Mouse (Mus musculus) bone marrow macrophage, adult 2 months (primary cell): Measurements from ENCODE around the gene Abcc6. TPM values are rescaled to one million over a fixed set of nuclear protein-coding genes. Genes with fewer than 3 reads are reported as not detected.
"Not testable (repeated sequence)": the region's sequence is repeated elsewhere in the genome, so short reads cannot be mapped to it uniquely, and the experiment has no call there.

ENCODE experiments used
- H3K27ac ChIP-seq: 2 replicates; pipeline ENCODE4 v1.5.1; 2012; ENCODE audit warnings: low read depth, low read length; ENCODE audit not compliant: insufficient read depth
- H3K4me1 ChIP-seq: 2 replicates; pipeline ENCODE4 v1.6.1; 2012; ENCODE audit warnings: low read length; ENCODE audit not compliant: control insufficient read depth, insufficient read depth
- H3K4me3 ChIP-seq: 2 replicates; pipeline ENCODE4 v1.5.1; 2012; ENCODE audit warnings: mild to moderate bottlenecking, low read length, moderate library complexity; ENCODE audit not compliant: insufficient read depth
- CTCF ChIP-seq: IDR thresholded peaks from 2 replicates; pipeline ENCODE4 v1.5.1; 2012; ENCODE audit warnings: low read depth, mild to moderate bottlenecking, low read length, moderate library complexity
- POLR2A ChIP-seq: IDR thresholded peaks from 2 replicates; pipeline ENCODE4 v1.6.1; 2012; ENCODE audit warnings: mild to moderate bottlenecking, low read depth, low read length, borderline replicate concordance
- polyA plus RNA-seq: library from polyadenylated mRNA; stranded (reverse); fragments of >200 nt; gene quantifications from 2 replicates; pipeline ENCODE4 v1.2.4, GENCODE M21; 2012; ENCODE audit not compliant: missing spikeins, insufficient read depth, insufficient read length

The Abcc6 gene
- polyA plus RNA-seq, 1 experiment = not detected

GRCm38 (mm10) chr7:45949061-45949460 is 81.0 kb downstream of the Abcc6 start:
- Histone ChIP-seq H3K27ac (no peak overlapping the region), H3K4me3 (no peak overlapping the region), H3K4me1 (no peaks in the 10 kb centered on the region)
- TF ChIP-seq POLR2A = no peak
- TF ChIP-seq CTCF = no peak

GRCm38 (mm10) chr7:45943280-45943679 is 86.8 kb downstream of the Abcc6 start:
- not testable (repeated sequence) for H3K4me1 ChIP-seq, H3K4me3 ChIP-seq, H3K27ac ChIP-seq

- TF ChIP-seq POLR2A (no peak), CTCF (no peak)
- Histone ChIP-seq H3K27ac (no peak overlapping the region), H3K4me1 (no peaks in the 10 kb centered on the region), H3K4me3 (no peak overlapping the region)
These were observed 88.1 kb downstream of the Abcc6 start for GRCm38 (mm10) chr7:45941986-45942385.

DNA sequence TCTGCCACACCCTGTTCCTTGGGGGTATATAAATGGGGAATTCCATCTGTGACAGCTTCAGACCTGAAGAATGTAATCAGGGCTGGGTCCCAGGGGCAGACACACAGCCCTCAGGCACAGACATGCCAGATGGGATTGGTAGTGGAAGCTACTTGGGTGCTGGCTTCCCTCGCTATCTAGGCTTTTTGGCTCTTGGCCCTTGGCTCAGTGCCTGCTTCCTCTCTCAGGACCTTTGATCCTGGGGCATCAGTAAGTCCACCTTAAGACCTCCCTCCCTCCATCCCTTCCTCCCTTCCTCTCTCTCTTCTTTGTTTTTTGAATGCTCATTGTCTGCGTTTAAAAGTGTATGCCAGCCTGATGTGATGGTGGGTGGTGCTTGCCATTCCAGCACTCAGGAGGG is 90.3 kb downstream of the Abcc6 start:
- Histone ChIP-seq H3K4me3 (no peak overlapping the region), H3K27ac (no peak overlapping the region), H3K4me1 (no peaks in the 10 kb centered on the region)
- no peak for TF ChIP-seq POLR2A
- no peak for TF ChIP-seq CTCF

GRCm38 (mm10) chr7:45935114-45935513 is 95.0 kb downstream of the Abcc6 start:
- TF ChIP-seq POLR2A = no peak
- TF ChIP-seq CTCF = peak; percentile 73
- H3K4me3 ChIP-seq = no peak overlapping the region
- no peak overlapping the region for H3K27ac ChIP-seq
- no peaks in the 10 kb centered on the region for H3K4me1 ChIP-seq

- H3K4me3 ChIP-seq, H3K4me1 ChIP-seq: not testable (repeated sequence)
These were observed 96.3 kb downstream of the Abcc6 start for GRCm38 (mm10) chr7:45933766-45934165.

DNA sequence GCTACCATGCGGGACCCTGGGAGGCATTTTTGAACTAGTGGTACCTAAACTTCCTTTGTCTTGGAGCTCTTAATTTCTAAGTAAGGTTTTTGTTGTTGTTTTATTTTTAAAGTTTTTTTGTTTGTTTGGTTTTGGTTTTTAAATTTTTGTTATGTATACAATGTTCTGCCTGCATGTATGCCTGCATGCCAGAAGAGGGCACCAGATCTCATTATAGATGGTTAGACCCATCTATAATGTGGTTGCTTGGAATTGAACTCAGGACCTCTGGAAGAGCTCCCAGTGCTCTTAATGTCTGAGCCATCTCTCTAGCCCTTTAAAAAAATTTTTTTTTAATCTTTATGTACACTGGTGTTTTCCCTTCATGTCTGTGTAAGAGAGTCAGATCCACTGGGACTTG is 100.4 kb downstream of the Abcc6 start:
- H3K27ac ChIP-seq = no peak overlapping the region
- TF ChIP-seq CTCF (no peak), POLR2A (no peak)
- H3K4me3 ChIP-seq = no peak overlapping the region

More at GRCm38 (mm10) chr7:45933766-45934165, 96.3 kb downstream of the Abcc6 start:
- not testable (repeated sequence) for H3K27ac ChIP-seq

GRCm38 (mm10) chr7:45928626-45929295 is 101.3 kb downstream of the Abcc6 start:
- TF ChIP-seq POLR2A = no peak
- TF ChIP-seq CTCF = no peak
- no peak overlapping the region for H3K4me3 ChIP-seq
- no peak overlapping the region for H3K27ac ChIP-seq
- H3K4me1 ChIP-seq = no peaks in the 10 kb centered on the region

More for the DNA sequence above, 100.4 kb downstream of the Abcc6 start:
- no peaks in the 10 kb centered on the region for H3K4me1 ChIP-seq

- TF ChIP-seq CTCF (no peak), POLR2A (no peak)
- peaks cover 13% of the 10 kb centered on the region for H3K4me1 ChIP-seq
- H3K4me3 ChIP-seq = peak overlapping the region; percentile 47
- H3K27ac ChIP-seq = no peak overlapping the region
These were observed 105.7 kb downstream of the Abcc6 start for GRCm38 (mm10) chr7:45924429-45924816.

GRCm38 (mm10) chr7:45923762-45924428 is 106.2 kb downstream of the Abcc6 start, which contains the start of gene Ccdc114:
Gene Ccdc114 (plus strand): TSS chr7:45924072.
- peak within 1 kb of the TSS; percentile 97 for H3K27ac ChIP-seq
- peak within 1 kb of the TSS; percentile 67 for H3K4me3 ChIP-seq
- no peak for TF ChIP-seq CTCF
- no peak for TF ChIP-seq POLR2A
- peaks cover 15% of the 10 kb centered on the region for H3K4me1 ChIP-seq
